25 mouse cellular contexts compared by ENCODE assay signal in genomic region chr1:75252308-75252707, GRCm38 (mm10). TPM values are rescaled to one million over a fixed set of nuclear protein-coding genes. Genes with fewer than 3 reads are reported as not detected.
DNase-seq lines count a peak whose midpoint lies in the region; ATAC-seq and TF ChIP-seq lines count a peak whose summit lies in the region.
"Had no signal": no experiment of that assay in that cellular context is flagged by ENCODE, and none has a peak within 500 bp of the region (broad histone marks: within the 10 kb centered on the region; RNA-seq: fewer than 3 reads in every experiment).

No protein-coding gene starts in this region.

- no peak overlapping the region for H3K4me3 ChIP-seq in cerebellum, adult 2 months (replicated peaks; ENCODE audit: insufficient read depth, low read depth, low read length)
- no peak overlapping the region for H3K4me3 ChIP-seq in kidney, embryonic 16.5 days (ENCODE audit: low read length)
- H3K4me3 ChIP-seq in midbrain, embryonic 13.5 days (replicated peaks), result no peak overlapping the region
- H3K4me3 ChIP-seq in midbrain, embryonic 10.5 days, result no peak overlapping the region
- H3K4me3 ChIP-seq in E14TG2a.4 (replicated peaks; ENCODE audit: low read length), result peak overlapping the region; percentile 62; the same call in 1 of the 2 replicates

- H3K27me3 ChIP-seq in cerebellum, adult 2 months (ENCODE audit: control insufficient read depth, insufficient read depth, low read length), result no peaks in the 10 kb centered on the region
- H3K27me3 ChIP-seq in kidney, embryonic 16.5 days (ENCODE audit: insufficient read depth, low read length), result no peaks in the 10 kb centered on the region
- H3K27me3 ChIP-seq in midbrain, embryonic 13.5 days, result peaks cover 10% of the 10 kb centered on the region
- H3K27me3 ChIP-seq in midbrain, embryonic 10.5 days (ENCODE audit: low read depth, poor library complexity, severe bottlenecking), result peaks cover 16% of the 10 kb centered on the region
- peaks cover 4% of the 10 kb centered on the region; the same call in 1 of the 2 replicates for H3K27me3 ChIP-seq in E14TG2a.4 (ENCODE audit: insufficient read depth, low read length)

- DNase-seq in cerebellum, adult 9-11 months, result peak; percentile 58
- no peak for DNase-seq in cerebellum, adult 2 months
- no peak for DNase-seq in kidney, postnatal 14 days
- no peak for DNase-seq in midbrain, embryonic 10.5 days (ENCODE audit: low spot score)
- DNase-seq in left cerebral cortex, postnatal 36 days (ENCODE audit: low spot score in 2 of 2), result no peak

- TF ChIP-seq POLR2A in cerebellum, adult 2 months (IDR thresholded peaks at IDR 0.05; ENCODE audit: borderline replicate concordance, insufficient read depth, low read length), result no peak

- intact Hi-C loops in left cerebral cortex, postnatal 36 days (cut with DNase I), result no loop called here

- H3K4me2 ChIP-seq in kidney, embryonic 16.5 days (replicated peaks; ENCODE audit: low read depth, low read length), result no peak overlapping the region
- H3K4me2 ChIP-seq in midbrain, embryonic 13.5 days (replicated peaks), result no peak overlapping the region

- TF ChIP-seq CTCF in cerebellum, adult 2 months (IDR thresholded peaks at IDR 0.05; ENCODE audit: borderline replicate concordance, insufficient read depth, low read depth, low read length), result no peak
- TF ChIP-seq CTCF in E14TG2a.4 (conservative IDR thresholded peaks at IDR 0.05; ENCODE audit: low read length), result no peak

- peaks cover 41% of the 10 kb centered on the region for H3K4me1 ChIP-seq in cerebellum, adult 2 months (ENCODE audit: control insufficient read depth, insufficient read depth, low read length)
- peaks cover 11% of the 10 kb centered on the region for H3K4me1 ChIP-seq in kidney, embryonic 16.5 days (ENCODE audit: insufficient read depth, low read length)
- peaks cover 28% of the 10 kb centered on the region for H3K4me1 ChIP-seq in midbrain, embryonic 13.5 days (replicated peaks)
- H3K4me1 ChIP-seq in midbrain, embryonic 10.5 days, result peaks cover 24% of the 10 kb centered on the region
- H3K4me1 ChIP-seq in E14TG2a.4 (replicated peaks; ENCODE audit: low read depth, low read length), result peaks cover 49% of the 10 kb centered on the region

- H3K36me3 ChIP-seq in kidney, embryonic 16.5 days (ENCODE audit: insufficient read depth, low read length), result no peaks in the 10 kb centered on the region
- no peaks in the 10 kb centered on the region for H3K36me3 ChIP-seq in midbrain, embryonic 13.5 days
- no peaks in the 10 kb centered on the region for H3K36me3 ChIP-seq in midbrain, embryonic 10.5 days
- H3K36me3 ChIP-seq in E14TG2a.4 (ENCODE audit: insufficient read depth, low read length), result no peaks in the 10 kb centered on the region
- H3K36me3 ChIP-seq: embryonic facial prominence, embryonic 13.5 days; forebrain, embryonic 12.5 days; heart, embryonic 12.5 days had no signal

- no peak overlapping the region for H3K27ac ChIP-seq in cerebellum, adult 2 months (ENCODE audit: insufficient read depth, low read length)
- no peak overlapping the region for H3K27ac ChIP-seq in kidney, embryonic 16.5 days (ENCODE audit: low read length)
- no peak overlapping the region for H3K27ac ChIP-seq in midbrain, embryonic 13.5 days
- no peak overlapping the region for H3K27ac ChIP-seq in midbrain, embryonic 10.5 days (replicated peaks)
- H3K27ac ChIP-seq: embryonic facial prominence, embryonic 13.5 days; forebrain, embryonic 12.5 days had no signal

- no peaks in the 10 kb centered on the region for H3K9me3 ChIP-seq in kidney, embryonic 16.5 days (ENCODE audit: low read length)
- H3K9me3 ChIP-seq in midbrain, embryonic 13.5 days, result no peaks in the 10 kb centered on the region
- H3K9me3 ChIP-seq in midbrain, embryonic 10.5 days (replicated peaks), result no peaks in the 10 kb centered on the region
- H3K9me3 ChIP-seq in E14TG2a.4 (ENCODE audit: low read length), result no peaks in the 10 kb centered on the region
- H3K9me3 ChIP-seq: embryonic facial prominence, embryonic 13.5 days; forebrain, embryonic 12.5 days; heart, embryonic 12.5 days had no signal

- ATAC-seq in kidney, embryonic 16.5 days (ENCODE audit: low FRiP score, low TSS enrichment), result 0 out of 2 replicates have a peak, but pooled peaks have one; percentile 6
- peak; percentile 5; the same call in 1 of the 2 replicates for ATAC-seq in midbrain, embryonic 13.5 days

- 76% methylated on average over 13 of the region's 13 CpGs for WGBS in cerebellum, adult 2 months
- WGBS in kidney, embryonic 16.5 days, result 69% methylated on average over 13 of the region's 13 CpGs
- 73% methylated on average over 13 of the region's 13 CpGs for WGBS in midbrain, embryonic 13.5 days
- WGBS in midbrain, embryonic 10.5 days, result 76% methylated on average over 13 of the region's 13 CpGs

- H3K9ac ChIP-seq in kidney, embryonic 16.5 days (replicated peaks; ENCODE audit: low read length), result no peak overlapping the region
- no peak overlapping the region for H3K9ac ChIP-seq in midbrain, embryonic 13.5 days (replicated peaks)
- H3K9ac ChIP-seq: forebrain, embryonic 12.5 days; heart, embryonic 12.5 days had no signal

RNA-seq across cellular contexts. Expression of gene Ptprn, which starts 12.0 kb away (rescaled TPM):
- polyA plus RNA-seq in cerebellum, adult 2 months (2012; rRNA removed), result 172 and 180 TPM in 2 replicates
- polyA plus RNA-seq in kidney, embryonic 16.5 days (2015; fragmentation: Nextera tagmentation; extraction: Ambion mirVana), result 0.54 and 0.87 TPM in 2 replicates
- polyA plus RNA-seq in midbrain, embryonic 13.5 days (2015; fragmentation: Nextera tagmentation; extraction: Ambion mirVana), result 11.1 and 14.0 TPM in 2 replicates
- polyA plus RNA-seq in midbrain, embryonic 10.5 days (2016; fragmentation: Nextera tagmentation; extraction: Ambion mirVana), result 3.6 and 6.1 TPM in 2 replicates
- 100 to 1,000 TPM; 468 to 499 TPM for total RNA-seq in left cerebral cortex, postnatal 36 days (2021)
- total RNA-seq: CH12.LX; gastrocnemius, adult 18-20 months had no signal

RNA-seq across cellular contexts. Expression of gene Dnajb2, which starts 16.1 kb away (rescaled TPM):
- 139 and 153 TPM in 2 replicates for polyA plus RNA-seq in cerebellum, adult 2 months (2012; rRNA removed)
- polyA plus RNA-seq in kidney, embryonic 16.5 days (2015; fragmentation: Nextera tagmentation; extraction: Ambion mirVana), result 41.3 and 45.7 TPM in 2 replicates
- 47.6 and 56.7 TPM in 2 replicates for polyA plus RNA-seq in midbrain, embryonic 13.5 days (2015; fragmentation: Nextera tagmentation; extraction: Ambion mirVana)
- 27.5 and 27.9 TPM in 2 replicates for polyA plus RNA-seq in midbrain, embryonic 10.5 days (2016; fragmentation: Nextera tagmentation; extraction: Ambion mirVana)
- 10 to 100 TPM; 91.6 to 97.6 TPM for total RNA-seq in left cerebral cortex, postnatal 36 days (2021)

RNA-seq across cellular contexts. Expression of gene A630095N17Rik, which starts 20.4 kb away (rescaled TPM):
- polyA plus RNA-seq in cerebellum, adult 2 months (2012; rRNA removed), result not detected in 2 replicates
- not detected in 2 replicates for polyA plus RNA-seq in kidney, embryonic 16.5 days (2015; fragmentation: Nextera tagmentation; extraction: Ambion mirVana)
- not detected in 2 replicates for polyA plus RNA-seq in midbrain, embryonic 13.5 days (2015; fragmentation: Nextera tagmentation; extraction: Ambion mirVana)
- polyA plus RNA-seq in midbrain, embryonic 10.5 days (2016; fragmentation: Nextera tagmentation; extraction: Ambion mirVana), result not detected in 2 replicates
- not detected for total RNA-seq in left cerebral cortex, postnatal 36 days (2021)
- total RNA-seq: adrenal gland, adult 2 months; adrenal gland, postnatal 25 days; common myeloid progenitor, adult 5-6 weeks; ES-E14; forebrain, postnatal 0 days; gastrocnemius, adult 18-20 months; gastrocnemius, postnatal 14 days; heart, adult 8-10 months; heart, postnatal 25 days had no signal
- polyA plus RNA-seq: adrenal gland, adult 2 months; embryonic facial prominence, embryonic 13.5 days; forebrain, embryonic 12.5 days; gonadal fat pad, adult 2 months; heart, embryonic 12.5 days; hindbrain, embryonic 11.5 days; hindbrain, embryonic 16.5 days; intestine, embryonic 14.5 days had no signal

RNA-seq across cellular contexts. Expression of gene Resp18, which starts 25.9 kb away (rescaled TPM):
- polyA plus RNA-seq in cerebellum, adult 2 months (2012; rRNA removed), result 226 and 275 TPM in 2 replicates
- polyA plus RNA-seq in kidney, embryonic 16.5 days (2015; fragmentation: Nextera tagmentation; extraction: Ambion mirVana), result 1.0 and 3.0 TPM in 2 replicates
- polyA plus RNA-seq in midbrain, embryonic 13.5 days (2015; fragmentation: Nextera tagmentation; extraction: Ambion mirVana), result 97.4 and 99.9 TPM in 2 replicates
- 7.2 and 16.2 TPM in 2 replicates for polyA plus RNA-seq in midbrain, embryonic 10.5 days (2016; fragmentation: Nextera tagmentation; extraction: Ambion mirVana)
- total RNA-seq in left cerebral cortex, postnatal 36 days (2021), result 100 to 1,000 TPM; 122 to 146 TPM
- total RNA-seq: CH12.LX; common myeloid progenitor, adult 5-6 weeks; ES-E14; gastrocnemius, adult 18-20 months; gastrocnemius, postnatal 14 days; heart, adult 8-10 months; heart, postnatal 25 days had no signal
- polyA plus RNA-seq: gonadal fat pad, adult 2 months; heart, embryonic 12.5 days had no signal

RNA-seq across cellular contexts. Expression of gene Tuba4a, which starts 32.6 kb away (rescaled TPM):
- 385 and 391 TPM in 2 replicates for polyA plus RNA-seq in cerebellum, adult 2 months (2012; rRNA removed)
- 96.3 and 102 TPM in 2 replicates for polyA plus RNA-seq in kidney, embryonic 16.5 days (2015; fragmentation: Nextera tagmentation; extraction: Ambion mirVana)
- polyA plus RNA-seq in midbrain, embryonic 13.5 days (2015; fragmentation: Nextera tagmentation; extraction: Ambion mirVana), result 3.9 and 5.3 TPM in 2 replicates
- polyA plus RNA-seq in midbrain, embryonic 10.5 days (2016; fragmentation: Nextera tagmentation; extraction: Ambion mirVana), result 9.0 and 10.0 TPM in 2 replicates
- total RNA-seq in left cerebral cortex, postnatal 36 days (2021), result 100 to 1,000 TPM; 579 to 672 TPM

Comparison
In these comparisons a context has a peak if more than half of its experiments do, and no peak if none do; other contexts are left out.
1. RNA of gene Ptprn, which starts 12.0 kb away (polyA plus RNA-seq): 172 to 180 TPM in cerebellum, adult 2 months; 11.1 to 14.0 TPM in midbrain, embryonic 13.5 days, 3.6 to 6.1 TPM in midbrain, embryonic 10.5 days and 0.54 to 0.87 TPM in kidney, embryonic 16.5 days; every median in the first group is over 10 times any median in the second.